Mouse (Mus musculus): Measurements from ENCODE around the gene Pum1. TPM values are rescaled to one million over a fixed set of nuclear protein-coding genes. Genes with fewer than 3 reads are reported as not detected.

Pum1 gene
- polyA plus RNA-seq, 1 experiment = 48.4 TPM

- TF ChIP-seq POLR2A (IDR thresholded peaks at IDR 0.05; ENCODE audit: low read depth, low read length) = no peak
- TF ChIP-seq CTCF (IDR thresholded peaks at IDR 0.05; ENCODE audit: extremely low read depth, insufficient read length, insufficient replicate concordance, low read depth, low read length) = no peak
- no peak overlapping the region for H3K4me3 ChIP-seq (ENCODE audit: low read depth, low read length)
- 86% methylated on average over 4 of the region's 4 CpGs for WGBS
- no peak overlapping the region for H3K27ac ChIP-seq (ENCODE audit: insufficient read depth, low read depth, low read length)
- peaks cover 13% of the 10 kb centered on the region; the same call in 1 of the 2 replicates for H3K4me1 ChIP-seq (ENCODE audit: control insufficient read depth, insufficient read depth, insufficient read length, low read length)
- H3K36me3 ChIP-seq (ENCODE audit: control insufficient read depth, insufficient read depth, low read length) = peaks cover 38% of the 10 kb centered on the region
- no peaks in the 10 kb centered on the region for H3K27me3 ChIP-seq (ENCODE audit: control insufficient read depth, insufficient read depth, low read length)
Measured at GRCm38 (mm10) chr4:130719348-130719747, 56.2 kb downstream of the Pum1 start.

GRCm38 (mm10) chr4:130722607-130723006 lies 59.5 kb downstream of the Pum1 start:
- Histone ChIP-seq H3K4me1 (ENCODE audit: control insufficient read depth, insufficient read depth, insufficient read length, low read length) (0 out of 2 replicates have a peak, but pooled peaks cover 2% of the 10 kb centered on the region), H3K27ac (ENCODE audit: insufficient read depth, low read depth, low read length) (no peak overlapping the region), H3K27me3 (ENCODE audit: control insufficient read depth, insufficient read depth, low read length) (no peaks in the 10 kb centered on the region), H3K36me3 (ENCODE audit: control insufficient read depth, insufficient read depth, low read length) (peaks cover 53% of the 10 kb centered on the region), H3K4me3 (ENCODE audit: low read depth, low read length) (no peak overlapping the region)
- TF ChIP-seq CTCF (IDR thresholded peaks at IDR 0.05; ENCODE audit: extremely low read depth, insufficient read length, insufficient replicate concordance, low read depth, low read length) (no peak), POLR2A (IDR thresholded peaks at IDR 0.05; ENCODE audit: low read depth, low read length) (no peak)
- WGBS = 58% methylated on average over 1 of the region's 1 CpGs

DNA sequence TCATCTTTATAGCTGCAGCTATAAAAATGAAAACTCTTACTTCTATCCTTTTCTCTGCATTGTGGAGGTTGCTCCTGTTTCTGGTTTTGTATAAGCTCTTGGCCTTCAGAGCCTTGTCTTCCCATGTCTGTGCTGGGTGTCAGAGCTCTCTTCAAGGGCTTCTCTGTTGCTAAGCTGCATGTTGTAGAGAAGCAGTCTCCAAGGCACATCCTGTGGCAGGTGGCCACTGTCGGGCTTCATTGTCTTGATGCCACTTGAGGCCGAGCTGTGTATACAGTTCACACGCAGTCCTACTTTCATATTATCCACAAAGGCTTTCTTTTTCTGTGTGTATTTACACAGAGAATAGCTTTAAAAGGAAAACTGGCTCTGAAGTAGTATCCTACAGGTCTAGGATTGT lies 63.0 kb downstream of the Pum1 start:
- Histone ChIP-seq H3K36me3 (ENCODE audit: control insufficient read depth, insufficient read depth, low read length) (peaks cover 49% of the 10 kb centered on the region), H3K4me1 (ENCODE audit: control insufficient read depth, insufficient read depth, insufficient read length, low read length) (0 out of 2 replicates have a peak, but pooled peaks cover 2% of the 10 kb centered on the region), H3K27ac (ENCODE audit: insufficient read depth, low read depth, low read length) (no peak overlapping the region), H3K27me3 (ENCODE audit: control insufficient read depth, insufficient read depth, low read length) (no peaks in the 10 kb centered on the region), H3K4me3 (ENCODE audit: low read depth, low read length) (no peak overlapping the region)
- TF ChIP-seq CTCF (IDR thresholded peaks at IDR 0.05; ENCODE audit: extremely low read depth, insufficient read length, insufficient replicate concordance, low read depth, low read length) = no peak
- TF ChIP-seq POLR2A (IDR thresholded peaks at IDR 0.05; ENCODE audit: low read depth, low read length) = no peak
- WGBS = 64% methylated on average over 3 of the region's 3 CpGs

- H3K4me3 ChIP-seq (ENCODE audit: low read depth, low read length) = no peak overlapping the region
- no peaks in the 10 kb centered on the region for H3K4me1 ChIP-seq (ENCODE audit: control insufficient read depth, insufficient read depth, insufficient read length, low read length)
- 59% methylated on average over 4 of the region's 4 CpGs for WGBS
- H3K27ac ChIP-seq (ENCODE audit: insufficient read depth, low read depth, low read length) = no peak overlapping the region
- no peaks in the 10 kb centered on the region for H3K27me3 ChIP-seq (ENCODE audit: control insufficient read depth, insufficient read depth, low read length)
- TF ChIP-seq CTCF (IDR thresholded peaks at IDR 0.05; ENCODE audit: extremely low read depth, insufficient read length, insufficient replicate concordance, low read depth, low read length) (no peak), POLR2A (IDR thresholded peaks at IDR 0.05; ENCODE audit: low read depth, low read length) (no peak)
- H3K36me3 ChIP-seq (ENCODE audit: control insufficient read depth, insufficient read depth, low read length) = peaks cover 21% of the 10 kb centered on the region
Measured at GRCm38 (mm10) chr4:130735957-130736356, 72.8 kb downstream of the Pum1 start.

DNA sequence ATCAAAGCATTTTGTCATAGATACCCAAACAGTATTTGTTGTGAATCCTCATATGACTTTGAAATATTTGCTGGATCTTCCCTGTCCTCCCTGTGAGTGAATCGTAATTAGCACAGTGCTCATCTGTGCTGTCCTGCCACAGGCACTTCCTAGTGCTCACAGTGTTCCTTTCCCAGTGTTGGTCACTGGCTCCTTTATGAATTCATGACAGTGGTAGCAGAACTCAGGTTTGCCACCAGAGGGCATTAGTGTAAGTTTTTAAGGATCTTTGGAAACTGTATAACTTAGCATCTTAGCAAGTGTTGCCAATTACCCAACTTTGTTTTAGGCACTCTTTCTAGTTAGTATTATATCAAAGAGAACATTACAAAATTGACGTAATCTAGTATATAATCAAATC lies 75.4 kb downstream of the Pum1 start:
- TF ChIP-seq POLR2A (IDR thresholded peaks at IDR 0.05; ENCODE audit: low read depth, low read length) = no peak
- peak; percentile 26; the same call in 1 of the 2 replicates for TF ChIP-seq CTCF (IDR thresholded peaks at IDR 0.05; ENCODE audit: extremely low read depth, insufficient read length, insufficient replicate concordance, low read depth, low read length)
- 56% methylated on average over 2 of the region's 2 CpGs for WGBS
- Histone ChIP-seq H3K27me3 (ENCODE audit: control insufficient read depth, insufficient read depth, low read length) (no peaks in the 10 kb centered on the region), H3K27ac (ENCODE audit: insufficient read depth, low read depth, low read length) (no peak overlapping the region), H3K4me1 (ENCODE audit: control insufficient read depth, insufficient read depth, insufficient read length, low read length) (no peaks in the 10 kb centered on the region), H3K4me3 (ENCODE audit: low read depth, low read length) (no peak overlapping the region), H3K36me3 (ENCODE audit: control insufficient read depth, insufficient read depth, low read length) (peaks cover 35% of the 10 kb centered on the region)

DNA sequence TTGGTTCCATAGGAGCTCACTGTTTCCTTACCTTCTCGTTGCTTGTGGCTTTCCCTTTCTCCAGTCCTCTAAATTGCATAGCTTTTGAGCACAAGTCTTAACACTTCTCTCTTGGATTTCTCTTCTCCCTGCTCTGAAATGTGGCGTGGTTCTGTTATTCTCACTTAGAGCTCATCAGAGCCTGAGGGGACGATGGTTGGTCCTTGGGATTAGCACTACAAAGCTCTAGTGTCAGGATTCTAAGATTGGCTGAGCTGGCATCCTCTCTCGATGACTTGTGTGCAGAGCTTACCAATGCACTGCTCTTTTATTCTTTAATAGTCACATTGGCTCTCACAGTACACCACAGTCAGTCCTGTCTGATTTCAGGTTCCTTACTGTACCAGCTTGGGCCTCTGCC lies 80.9 kb downstream of the Pum1 start:
- H3K4me3 ChIP-seq (ENCODE audit: low read depth, low read length) = no peak overlapping the region
- peaks cover 6% of the 10 kb centered on the region; the same call in 1 of the 2 replicates for H3K4me1 ChIP-seq (ENCODE audit: control insufficient read depth, insufficient read depth, insufficient read length, low read length)
- H3K27ac ChIP-seq (ENCODE audit: insufficient read depth, low read depth, low read length) = no peak overlapping the region
- TF ChIP-seq CTCF (IDR thresholded peaks at IDR 0.05; ENCODE audit: extremely low read depth, insufficient read length, insufficient replicate concordance, low read depth, low read length) (no peak), POLR2A (IDR thresholded peaks at IDR 0.05; ENCODE audit: low read depth, low read length) (no peak)
- H3K36me3 ChIP-seq (ENCODE audit: control insufficient read depth, insufficient read depth, low read length) = peaks cover 63% of the 10 kb centered on the region
- H3K27me3 ChIP-seq (ENCODE audit: control insufficient read depth, insufficient read depth, low read length) = no peaks in the 10 kb centered on the region
- 80% methylated on average over 4 of the region's 4 CpGs for WGBS

DNA sequence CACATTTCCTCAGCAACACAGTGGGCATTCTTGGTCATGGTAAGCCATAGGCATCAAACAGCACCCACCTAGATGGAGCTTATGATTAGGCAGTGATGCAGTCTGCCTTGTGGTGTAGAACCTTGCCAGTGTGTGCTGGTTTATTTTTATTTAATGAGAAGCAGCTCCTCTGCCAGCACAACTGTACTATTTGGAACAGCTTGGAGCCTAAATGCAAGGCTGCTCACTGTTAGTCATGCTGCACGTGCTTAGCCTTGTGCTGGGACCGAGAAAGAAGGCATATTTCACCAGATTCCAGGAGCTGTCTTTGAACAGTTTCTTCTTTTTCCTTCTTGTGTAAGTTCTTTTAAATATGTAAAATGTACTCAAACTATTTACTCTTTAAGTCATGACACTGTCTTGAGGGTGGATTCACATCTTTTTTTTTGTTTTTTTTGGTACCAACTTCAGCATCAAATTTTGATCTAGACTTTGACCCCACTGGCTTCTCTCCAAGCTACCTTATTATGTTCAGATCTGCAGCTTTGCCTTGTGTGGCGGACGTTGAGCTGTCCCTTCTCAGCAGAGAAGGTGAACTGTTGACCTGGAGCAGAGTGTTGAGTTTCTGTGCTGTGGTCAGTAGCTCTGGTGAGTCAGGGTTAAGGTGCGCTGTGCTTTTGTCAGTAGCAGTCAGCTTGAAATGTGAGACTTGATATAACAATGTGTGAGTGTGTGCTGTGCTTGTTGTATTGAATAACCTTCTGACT lies 82.6 kb downstream of the Pum1 start:
- Histone ChIP-seq H3K27me3 (ENCODE audit: control insufficient read depth, insufficient read depth, low read length) (no peaks in the 10 kb centered on the region), H3K4me3 (ENCODE audit: low read depth, low read length) (no peak overlapping the region), H3K36me3 (ENCODE audit: control insufficient read depth, insufficient read depth, low read length) (peaks cover 70% of the 10 kb centered on the region), H3K27ac (ENCODE audit: insufficient read depth, low read depth, low read length) (peak overlapping the region; percentile 68; the same call in 1 of the 2 replicates), H3K4me1 (ENCODE audit: control insufficient read depth, insufficient read depth, insufficient read length, low read length) (peaks cover 6% of the 10 kb centered on the region; the same call in 1 of the 2 replicates)
- no peak for TF ChIP-seq CTCF (IDR thresholded peaks at IDR 0.05; ENCODE audit: extremely low read depth, insufficient read length, insufficient replicate concordance, low read depth, low read length)
- no peak for TF ChIP-seq POLR2A (IDR thresholded peaks at IDR 0.05; ENCODE audit: low read depth, low read length)
- WGBS = 42% methylated on average over 5 of the region's 5 CpGs

Data from small intestine, adult 2 months (tissue).